Mouse (Mus musculus) right cerebral cortex, adult 18-20 months (tissue): Measurements from ENCODE around the gene Tlcd2.
"Not testable (repeated sequence)": the region's sequence is repeated elsewhere in the genome, so short reads cannot be mapped to it uniquely, and the experiment has no call there.

ENCODE experiments used
- DNase-seq: peaks from one replicate; pipeline ENCODE4 v3.0.0; 2022; ENCODE audit warnings: mixed read lengths

Tlcd2 gene

GRCm38 (mm10) chr11:75450304-75450908 is 11.1 kb upstream of the Tlcd2 start:
- no peak for DNase-seq

DNA sequence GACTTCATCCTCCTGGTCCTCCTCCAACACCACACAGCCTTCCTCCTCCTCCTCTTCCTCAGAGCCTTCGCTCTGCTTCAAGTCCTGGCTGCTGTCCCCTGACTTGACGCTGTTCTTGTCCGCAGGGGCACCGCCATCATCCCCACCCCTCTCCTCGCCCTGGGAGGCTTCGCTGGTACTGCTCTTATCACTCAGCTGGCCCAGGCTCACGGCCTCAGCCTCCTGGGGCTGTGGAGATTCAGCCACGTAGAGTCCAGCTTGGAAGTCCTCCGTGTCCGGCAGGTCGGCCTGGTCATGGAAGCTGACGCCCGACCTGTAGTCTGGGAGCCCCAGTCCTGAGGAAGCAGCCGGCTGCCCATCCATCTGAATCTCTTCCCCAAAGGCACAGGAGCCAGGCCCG is 10.6 kb upstream of the Tlcd2 start:
- DNase-seq = no peak

DNA sequence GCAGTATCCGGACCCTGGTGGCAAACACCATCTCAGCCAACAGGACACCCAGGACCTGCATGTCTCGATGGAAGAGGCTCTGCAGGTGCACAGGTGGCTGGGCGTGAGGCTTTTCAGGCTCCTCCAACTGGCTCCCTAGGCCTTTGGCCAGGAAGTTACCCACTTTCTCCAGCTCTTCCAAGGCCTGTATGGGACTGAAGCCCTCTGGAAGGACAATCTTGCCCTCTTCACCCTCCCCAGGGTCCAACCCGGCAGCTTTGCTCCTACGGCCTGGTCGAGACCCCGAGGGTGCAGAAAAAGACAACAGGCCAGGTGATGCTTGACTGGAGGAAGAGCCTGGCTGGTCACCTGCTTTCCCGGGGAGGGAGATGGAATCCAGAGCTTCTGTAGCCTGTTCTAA is 9.4 kb upstream of the Tlcd2 start:
- DNase-seq = no peak

DNA sequence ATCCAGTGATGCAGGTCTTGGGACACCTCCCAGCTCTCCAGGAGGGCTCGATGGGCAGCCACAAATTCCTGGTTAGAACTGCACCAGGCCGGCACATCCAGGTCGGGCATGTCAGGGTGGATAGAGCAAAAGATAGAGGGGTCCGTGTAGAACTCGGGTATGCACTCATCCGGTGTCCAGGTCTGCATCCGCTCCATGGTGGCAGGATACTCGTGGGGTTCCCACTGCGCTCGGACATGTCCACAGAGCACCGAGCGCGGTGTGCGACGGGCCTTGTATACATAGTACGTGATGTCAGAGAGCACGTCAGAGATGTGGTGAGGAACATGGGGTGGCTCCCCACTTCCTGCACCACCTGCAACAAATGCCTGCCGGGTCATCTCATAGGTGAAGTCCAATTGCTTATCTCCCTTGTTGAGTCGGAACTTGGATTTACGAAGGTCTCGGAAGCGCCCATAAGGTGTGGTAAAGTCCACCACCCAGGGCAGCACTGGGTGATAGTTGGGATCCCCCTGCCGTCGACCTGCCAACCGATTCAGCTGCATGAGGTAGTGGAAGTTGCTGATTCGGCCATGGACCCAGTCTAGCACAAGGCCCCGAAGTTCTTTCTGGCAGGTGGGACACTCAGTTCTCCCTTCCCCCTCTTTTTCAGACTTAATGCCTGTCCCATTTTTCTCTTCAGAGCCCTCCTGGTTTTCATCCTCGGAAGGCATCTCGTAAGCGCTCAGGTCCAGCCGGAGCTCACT is 8.5 kb upstream of the Tlcd2 start:
- DNase-seq = no peak

- peak; percentile 92 for DNase-seq
Observed at GRCm38 (mm10) chr11:75453991-75454930, 7.3 kb upstream of the Tlcd2 start, which contains the start of gene Wdr81. Gene Wdr81 (minus strand): TSS chr11:75454717.

- no peak for DNase-seq
Observed at GRCm38 (mm10) chr11:75455041-75455736, 6.3 kb upstream of the Tlcd2 start.

GRCm38 (mm10) chr11:75455971-75456370 is 5.5 kb upstream of the Tlcd2 start:
- DNase-seq = not testable (repeated sequence)

GRCm38 (mm10) chr11:75456440-75456871 is 5.1 kb upstream of the Tlcd2 start:
- DNase-seq = no peak

DNA sequence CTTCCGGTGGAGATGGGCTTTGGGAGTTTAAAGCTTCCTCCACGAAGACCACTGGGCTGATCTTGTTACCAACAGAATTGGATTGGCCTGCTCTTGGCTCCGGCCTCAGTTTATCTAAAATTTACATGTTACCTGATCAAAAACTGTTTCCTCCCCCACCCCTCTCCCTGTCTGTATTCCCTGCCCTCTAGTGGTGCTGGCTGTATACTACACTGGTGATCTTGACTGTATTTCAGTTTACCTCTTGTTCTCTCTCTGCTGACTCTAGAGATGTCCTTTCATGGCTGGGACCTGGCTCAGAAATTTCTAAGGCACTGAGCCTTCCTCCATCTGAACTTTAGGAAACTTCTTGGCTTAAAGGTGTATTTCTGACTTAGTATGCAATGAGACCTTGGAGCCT is 3.3 kb upstream of the Tlcd2 start:
- no peak for DNase-seq

DNA sequence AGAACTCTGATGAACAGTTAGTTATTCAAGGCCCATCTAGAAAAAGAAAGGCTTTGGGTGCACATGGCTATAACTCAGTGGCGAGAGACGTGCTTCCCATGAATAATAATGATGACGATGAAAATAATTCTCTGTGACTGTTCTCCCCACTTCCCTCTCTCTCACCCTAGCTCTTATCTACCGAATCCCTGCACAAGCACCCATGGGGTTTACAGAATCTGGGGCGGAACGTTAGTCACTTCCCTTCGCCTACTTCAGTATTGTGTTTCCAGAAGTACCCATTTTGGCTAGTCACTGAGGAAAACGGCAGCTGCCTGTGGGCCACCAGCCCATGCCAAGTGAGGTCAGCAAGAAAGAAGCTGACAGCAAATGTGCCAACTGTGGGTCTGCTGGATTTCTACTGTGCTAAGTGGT is 2.9 kb upstream of the Tlcd2 start:
- no peak for DNase-seq

- no peak for DNase-seq
Observed at GRCm38 (mm10) chr11:75459141-75459711, 2.3 kb upstream of the Tlcd2 start.

DNA sequence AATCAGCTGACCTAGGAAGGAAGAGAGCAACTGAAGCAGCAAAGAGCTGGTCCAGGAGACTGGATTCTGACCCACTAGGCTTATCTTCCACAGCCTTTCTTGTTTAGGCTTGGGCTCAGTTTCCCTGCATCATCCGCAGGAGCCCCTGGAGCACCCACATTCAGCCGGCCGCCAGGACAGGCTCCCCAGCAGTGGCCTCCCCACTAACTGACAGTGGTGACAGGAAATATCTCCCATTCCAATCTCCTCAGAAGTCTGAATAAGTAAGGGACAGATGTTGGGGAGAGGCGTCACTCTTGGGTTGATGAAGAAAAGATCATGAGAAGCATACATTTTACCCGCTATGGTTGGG is 1.8 kb upstream of the Tlcd2 start:
- DNase-seq = no peak

GRCm38 (mm10) chr11:75460103-75460843 is 1.2 kb upstream of the Tlcd2 start:
- DNase-seq = peak; percentile 93

DNA sequence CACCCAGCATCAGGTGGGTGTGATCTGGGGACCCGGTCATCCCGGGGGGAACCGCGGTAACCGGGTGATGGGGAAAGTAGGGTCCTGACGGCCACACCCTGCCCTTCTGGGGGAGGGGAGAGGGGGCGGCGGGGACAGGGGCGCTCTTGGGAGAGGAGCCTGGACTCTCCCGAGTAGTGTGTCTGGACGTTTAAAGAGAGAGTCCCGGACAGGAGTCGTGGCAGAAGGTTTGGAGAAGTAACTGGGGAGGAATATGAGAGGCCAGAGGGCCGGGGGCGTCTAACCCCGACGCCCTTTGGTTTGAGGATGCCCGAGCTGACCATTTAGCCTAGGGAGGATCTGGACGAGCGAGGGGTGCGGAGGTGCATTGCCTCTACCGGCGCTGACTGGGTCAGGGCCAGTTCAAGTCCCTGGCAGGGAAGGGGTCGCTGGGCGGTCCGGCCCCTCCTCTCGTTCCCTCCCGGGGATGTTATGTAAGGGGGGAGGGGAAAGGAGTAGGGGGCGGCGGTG is 283 bp downstream of the Tlcd2 start:
- DNase-seq = no peak

GRCm38 (mm10) chr11:75462253-75462783 is 803 bp downstream of the Tlcd2 start:
- no peak for DNase-seq

- peak; percentile 64 for DNase-seq
Observed at GRCm38 (mm10) chr11:75462865-75463336, 1.4 kb downstream of the Tlcd2 start.

DNA sequence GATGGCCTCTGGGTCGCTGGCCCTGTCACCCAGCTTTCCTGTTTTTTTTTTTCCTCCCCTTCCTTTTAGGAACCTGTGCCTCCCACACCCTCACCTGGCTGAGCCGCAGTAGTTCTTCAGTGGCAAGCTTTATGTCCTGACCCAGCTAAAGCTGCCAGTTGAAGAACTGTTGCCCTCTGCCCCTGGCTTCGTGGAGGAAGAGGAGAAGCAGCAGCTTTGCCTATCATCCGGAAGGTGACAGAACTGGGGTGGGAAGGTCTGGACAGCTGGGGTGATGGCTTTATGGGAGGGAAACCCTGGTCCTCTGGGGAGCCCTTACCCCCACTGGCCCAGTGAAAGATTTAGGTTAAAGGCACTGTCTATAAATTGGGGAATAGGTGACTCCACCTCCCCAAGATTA is 2.1 kb downstream of the Tlcd2 start:
- no peak for DNase-seq

GRCm38 (mm10) chr11:75464417-75464816 is 2.9 kb downstream of the Tlcd2 start:
- DNase-seq = no peak

DNA sequence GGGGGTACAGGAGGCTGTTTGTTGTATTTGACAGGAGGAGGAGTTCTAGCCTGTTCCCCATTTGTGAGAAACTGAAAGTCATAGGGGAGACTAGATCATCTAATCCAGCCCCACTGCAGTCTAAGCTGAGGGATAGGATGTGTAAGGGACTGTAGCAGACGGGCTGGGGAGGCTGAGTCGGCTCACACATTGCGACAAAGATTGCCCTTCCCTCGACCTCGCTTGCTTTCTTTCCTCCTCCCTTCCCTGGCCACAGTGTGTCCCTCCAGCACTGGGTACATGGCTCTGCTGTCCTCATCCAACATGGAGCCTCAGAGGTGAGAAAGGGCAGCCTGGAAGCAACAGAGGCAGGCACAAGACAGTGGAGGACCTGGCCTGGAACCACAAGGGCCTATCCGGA is 3.5 kb downstream of the Tlcd2 start:
- DNase-seq = no peak

GRCm38 (mm10) chr11:75466731-75467505 is 5.4 kb downstream of the Tlcd2 start:
- DNase-seq = no peak
